Mouse (Mus musculus) cerebellum, adult 2 months (tissue): Measurements from ENCODE around the gene Acvrl1. TPM values are rescaled to one million over a fixed set of nuclear protein-coding genes. Genes with fewer than 3 reads are reported as not detected.

Experiments used
- DNase-seq, 2 experiments: peaks; one replicate each; pipeline ENCODE4 v3.0.0; 2021
- H3K27ac ChIP-seq: fragments of 200-500 bp; 2 replicates; pipeline ENCODE4 v1.5.1; 2012; ENCODE audit warnings: low read length, control low read depth, inconsistent platforms; ENCODE audit not compliant: insufficient read depth
- H3K27me3 ChIP-seq: fragments of 200-500 bp; 2 replicates; pipeline ENCODE4 v1.6.1; 2012; ENCODE audit warnings: inconsistent platforms, mild to moderate bottlenecking, low read length, moderate library complexity; ENCODE audit not compliant: control insufficient read depth, insufficient read depth
- H3K4me1 ChIP-seq: fragments of 200-500 bp; 2 replicates; pipeline ENCODE4 v1.6.1; 2011; ENCODE audit warnings: low read length; ENCODE audit not compliant: control insufficient read depth, insufficient read depth
- H3K4me3 ChIP-seq: fragments of 200-500 bp; replicated peaks from 2 replicates; pipeline ENCODE3; 2011; ENCODE audit warnings: mild to moderate bottlenecking, low read depth, low read length, control low read depth; ENCODE audit not compliant: insufficient read depth
- CTCF ChIP-seq: fragments of 200-500 bp; IDR thresholded peaks from 2 replicates; pipeline ENCODE4 v1.5.1; 2011; ENCODE audit warnings: low read depth, mild to moderate bottlenecking, control low read depth, low read length, moderate library complexity, borderline replicate concordance; ENCODE audit not compliant: insufficient read depth
- POLR2A ChIP-seq: fragments of 200-500 bp; IDR thresholded peaks from 2 replicates; pipeline ENCODE4 v1.6.1; 2011; ENCODE audit warnings: low read length, control low read depth, borderline replicate concordance; ENCODE audit not compliant: insufficient read depth
- WGBS: fragments of 180-500 bp; shearing (Covaris S2); methylation state at CpG from one replicate; pipeline ENCODE4 v1.1.7; 2018; 5-methylcytosine and 5-hydroxymethylcytosine counted together
- polyA plus RNA-seq: library from polyadenylated mRNA; depleted of rRNA; stranded (reverse); fragments of >200 nt; gene quantifications from 2 replicates; pipeline ENCODE4 v1.2.3, GENCODE M21; 2012

Acvrl1 gene
- polyA plus RNA-seq, 1 experiment, result 17.2 TPM

- H3K27ac ChIP-seq, result no peak overlapping the region
- H3K4me1 ChIP-seq, result peaks cover 6% of the 10 kb centered on the region
- no peak overlapping the region for H3K4me3 ChIP-seq
- no peak for DNase-seq
- 90% methylated on average over 10 of the region's 10 CpGs for WGBS
- no peaks in the 10 kb centered on the region for H3K27me3 ChIP-seq
- no peak for TF ChIP-seq CTCF
- TF ChIP-seq POLR2A, result no peak
Measured at GRCm38 (mm10) chr15:101170413-101170980, 42.2 kb downstream of the Acvrl1 start.

- no peak for DNase-seq
- Histone ChIP-seq H3K27me3 (no peaks in the 10 kb centered on the region), H3K4me3 (no peak overlapping the region), H3K27ac (no peak overlapping the region), H3K4me1 (peaks cover under 1% of the 10 kb centered on the region; the same call in 1 of the 2 replicates)
- 91% methylated on average over 4 of the region's 4 CpGs for WGBS
- no peak for TF ChIP-seq POLR2A
- TF ChIP-seq CTCF, result no peak
Measured at GRCm38 (mm10) chr15:101171272-101171671, 43.0 kb downstream of the Acvrl1 start.

DNA sequence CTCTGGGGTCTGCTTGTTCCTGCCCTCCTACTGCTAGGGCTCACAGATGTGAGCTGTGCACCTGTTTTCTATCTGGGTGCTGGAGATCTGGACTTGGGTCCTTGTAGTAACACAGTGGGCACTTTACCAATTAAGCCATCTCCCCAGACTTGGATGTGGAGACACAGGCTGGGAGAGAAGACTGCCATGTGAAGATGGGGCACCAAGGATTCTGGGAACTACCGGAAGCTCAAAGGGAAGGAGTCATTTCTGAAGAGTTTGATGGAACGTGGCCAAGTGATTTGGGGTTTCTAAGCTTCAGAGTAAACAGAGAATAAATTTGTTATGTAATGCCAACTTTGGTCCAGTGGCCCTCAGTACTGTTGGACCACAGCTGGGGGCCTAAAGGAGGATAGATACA, 43.7 kb downstream of the Acvrl1 start:
- Histone ChIP-seq H3K27ac (no peak overlapping the region), H3K27me3 (no peaks in the 10 kb centered on the region), H3K4me1 (peaks cover 3% of the 10 kb centered on the region; the same call in 1 of the 2 replicates), H3K4me3 (no peak overlapping the region)
- TF ChIP-seq CTCF (no peak), POLR2A (no peak)
- no peak for DNase-seq
- 78% methylated on average over 2 of the region's 2 CpGs for WGBS

DNA sequence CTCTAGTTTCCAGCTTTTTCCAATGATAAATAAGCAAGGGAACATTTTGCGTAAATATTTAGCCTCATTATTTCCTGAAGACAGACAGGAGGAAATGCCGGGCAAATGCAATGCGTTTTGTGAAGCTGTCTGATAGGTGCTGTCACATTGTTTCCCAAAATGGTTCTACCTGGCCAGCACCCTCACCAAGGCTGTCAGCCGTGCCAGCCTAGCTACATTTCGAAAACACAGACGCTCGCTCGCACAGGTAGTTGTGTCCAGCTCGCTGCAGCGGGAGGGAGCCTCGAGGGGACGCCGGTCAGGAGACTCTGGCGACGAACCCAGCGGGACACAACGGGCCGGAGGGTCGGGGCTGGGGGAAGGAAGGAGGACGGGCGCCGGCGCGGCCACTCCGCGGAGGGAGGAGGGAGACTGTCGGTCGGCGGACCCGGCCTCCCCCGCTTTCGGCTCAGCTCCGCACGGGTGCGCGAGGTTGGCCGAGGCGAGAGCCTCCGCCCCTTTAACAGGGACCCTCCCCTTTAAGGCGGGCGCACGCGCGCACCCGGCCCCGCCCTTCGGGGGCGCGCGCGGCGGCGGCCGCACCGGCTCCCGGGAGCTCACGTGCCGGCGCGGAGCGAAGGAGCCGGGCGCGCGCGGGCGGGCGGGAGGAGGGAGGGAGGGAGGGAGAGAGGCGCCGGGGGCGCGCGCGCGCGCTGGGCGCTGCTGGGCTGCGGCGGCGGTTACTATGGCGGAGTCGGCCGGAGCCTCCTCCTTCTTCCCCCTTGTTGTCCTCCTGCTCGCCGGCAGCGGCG, 45.3 kb downstream of the Acvrl1 start, which contains the start of gene Acvr1b:
Gene Acvr1b, plus strand, starts transcription at position 647 of the 791 bp plus-strand sequence.
- peak within 1 kb of the TSS; percentile 97 for H3K27ac ChIP-seq
- no peaks in the 10 kb centered on the region for H3K27me3 ChIP-seq
- H3K4me3 ChIP-seq, result peak within 1 kb of the TSS; percentile 99
- peak; percentile 92 for DNase-seq
- peaks cover 9% of the 10 kb centered on the region; the same call in 1 of the 2 replicates for H3K4me1 ChIP-seq
- under 1% methylated on average over 56 of the region's 87 CpGs for WGBS
- TF ChIP-seq POLR2A (peak; percentile 77), CTCF (no peak)

DNA sequence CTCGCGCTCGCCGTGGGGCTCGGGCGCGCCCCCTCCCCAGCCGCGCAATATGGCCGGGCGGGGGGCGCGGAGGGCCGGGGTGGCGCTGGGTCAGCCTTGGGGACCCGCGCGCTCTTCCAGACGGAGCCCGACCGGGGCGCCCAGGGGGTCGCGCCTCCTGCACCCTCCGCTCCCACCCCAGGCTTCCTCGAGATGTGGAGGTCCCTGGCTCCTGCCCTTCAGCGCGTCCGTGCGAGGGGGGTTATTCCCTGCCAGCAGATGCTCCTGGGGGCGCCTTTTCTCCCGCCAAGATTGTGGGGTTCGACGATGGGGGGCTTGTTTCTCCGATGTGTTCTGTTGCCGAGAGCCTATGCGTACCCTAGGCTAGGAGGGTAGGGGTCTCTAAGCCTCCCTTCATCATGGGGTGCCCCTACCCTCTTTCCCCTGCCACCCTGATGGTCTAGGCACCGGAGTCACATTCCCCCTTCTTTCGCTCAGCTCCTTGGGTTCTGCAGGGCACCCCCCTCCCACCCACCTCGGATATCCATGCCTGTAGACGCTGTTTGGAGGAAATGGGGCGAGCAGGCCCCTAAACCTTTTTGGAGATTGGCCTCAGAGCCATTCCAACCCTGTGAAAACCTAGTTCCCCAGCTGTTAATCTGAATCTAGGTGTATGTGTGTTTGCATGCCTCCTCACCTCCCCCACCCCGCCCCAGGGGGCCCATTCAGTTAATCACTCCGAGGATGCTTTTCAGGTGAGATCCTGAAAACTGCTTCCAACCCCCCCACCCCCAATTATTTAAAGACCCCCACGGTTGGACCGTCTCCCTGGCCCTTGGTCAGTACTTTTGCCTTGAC, 46.2 kb downstream of the Acvrl1 start:
- WGBS, result 1% methylated on average over 37 of the region's 46 CpGs

DNA sequence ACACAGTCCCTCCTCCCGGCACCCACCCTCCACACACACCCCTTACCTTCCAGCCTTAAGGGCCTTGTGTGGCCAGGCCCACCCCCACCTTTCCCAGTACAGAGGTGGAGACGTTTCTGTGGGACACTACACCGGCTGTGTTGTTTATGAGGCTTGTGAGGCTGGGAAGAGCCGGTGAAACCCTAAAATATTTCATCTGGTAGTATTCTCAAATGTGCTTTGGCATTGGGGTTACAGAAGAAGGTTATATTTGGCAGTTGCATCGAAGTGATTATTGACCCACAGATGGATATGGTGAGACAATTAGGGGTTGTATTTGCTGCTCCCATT, 46.8 kb downstream of the Acvrl1 start:
- TF ChIP-seq POLR2A, result no peak
- no peak for TF ChIP-seq CTCF
- Histone ChIP-seq H3K4me1 (peaks cover 19% of the 10 kb centered on the region), H3K4me3 (peak overlapping the region; percentile 88), H3K27me3 (no peaks in the 10 kb centered on the region), H3K27ac (peak overlapping the region; percentile 10; the same call in 1 of the 2 replicates)
- 5% methylated on average over 5 of the region's 5 CpGs for WGBS
- DNase-seq, result peak in 1 of 2 experiments; percentile 47

More for the DNA sequence above, 46.2 kb downstream of the Acvrl1 start:
- DNase-seq, result peak; percentile 56 to 59
- H3K4me1 ChIP-seq, result peaks cover 17% of the 10 kb centered on the region; the same call in 1 of the 2 replicates
- TF ChIP-seq CTCF, result no peak
- no peak for TF ChIP-seq POLR2A
- peak overlapping the region; percentile 88 for H3K4me3 ChIP-seq
- peak overlapping the region; percentile 90 for H3K27ac ChIP-seq
- no peaks in the 10 kb centered on the region for H3K27me3 ChIP-seq

GRCm38 (mm10) chr15:101175613-101176283, 47.4 kb downstream of the Acvrl1 start:
- TF ChIP-seq CTCF (no peak), POLR2A (no peak)
- peak in 1 of 2 experiments; percentile 57 for DNase-seq
- peaks cover 25% of the 10 kb centered on the region for H3K4me1 ChIP-seq
- WGBS, result 4% methylated on average over 17 of the region's 17 CpGs
- no peaks in the 10 kb centered on the region for H3K27me3 ChIP-seq
- H3K27ac ChIP-seq, result peak overlapping the region; percentile 10; the same call in 1 of the 2 replicates
- H3K4me3 ChIP-seq, result peak overlapping the region; percentile 88
